Mouse (Mus musculus) Muller cell, postnatal 12 days (primary cell): ENCODE results near the gene Vamp8.

Source experiments
- DNase-seq: peaks from one replicate; pipeline ENCODE4 v3.0.0-alpha.2; 2015; ENCODE audit errors: inconsistent ontology term

Gene Vamp8

DNA sequence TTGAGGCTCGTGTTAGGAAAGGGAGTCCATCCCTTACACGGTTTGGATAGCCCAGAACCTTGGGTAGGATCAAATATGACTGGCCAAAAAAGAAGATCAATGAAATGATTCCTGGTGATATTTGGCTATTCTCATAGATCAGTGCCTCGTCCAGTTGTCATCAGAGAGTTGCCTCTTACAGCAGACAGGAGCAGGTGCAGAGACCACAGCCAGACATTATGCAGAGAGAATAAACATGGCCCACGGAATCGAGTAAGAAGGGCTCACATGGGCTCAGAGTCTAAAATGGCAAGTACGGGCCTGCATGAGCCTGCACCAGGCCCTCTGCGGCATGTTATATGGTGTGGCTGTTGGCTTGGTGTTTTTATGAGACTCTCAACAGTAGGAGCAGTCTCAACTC is 14.9 kb upstream of the Vamp8 start:
- no peak for DNase-seq

DNA sequence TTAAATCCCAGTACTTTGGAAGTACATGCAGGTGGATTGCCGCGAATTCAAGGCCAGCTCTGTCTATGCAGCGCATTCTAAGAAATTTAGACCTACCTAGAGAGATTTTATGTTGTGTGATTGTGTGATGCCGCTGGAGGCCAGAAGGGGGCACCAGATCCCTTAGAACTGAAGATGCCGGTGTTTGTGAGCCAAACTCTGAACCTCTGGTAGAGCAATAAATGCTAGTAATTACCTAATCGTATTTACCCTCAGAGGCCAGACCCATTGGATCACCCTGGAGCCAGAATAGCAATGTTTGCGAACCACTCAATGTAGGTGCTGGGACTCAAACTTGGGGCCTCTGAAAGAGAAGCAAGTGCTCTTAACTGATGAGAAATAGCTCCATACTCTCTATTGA is 11.4 kb upstream of the Vamp8 start:
- peak; percentile 66 for DNase-seq

DNA sequence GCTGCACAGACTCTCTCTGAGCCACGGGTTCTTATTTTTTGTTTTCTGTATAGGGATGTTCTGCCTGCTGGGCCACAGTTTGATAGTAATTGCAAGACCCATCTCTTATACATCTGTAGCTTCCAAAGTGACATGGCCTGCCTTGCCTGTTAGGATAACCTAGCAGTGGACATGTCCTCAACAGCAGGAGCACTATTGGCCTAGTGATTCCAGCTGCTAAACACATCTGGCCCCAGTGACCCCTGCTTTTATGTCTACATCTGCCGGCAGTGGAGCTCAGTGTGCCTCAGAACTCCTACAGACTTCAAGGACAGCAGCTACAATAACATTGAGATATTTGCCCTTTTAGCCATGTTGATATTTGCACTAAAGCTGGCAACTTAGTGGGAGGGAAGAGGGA is 9.5 kb upstream of the Vamp8 start:
- DNase-seq = no peak

DNA sequence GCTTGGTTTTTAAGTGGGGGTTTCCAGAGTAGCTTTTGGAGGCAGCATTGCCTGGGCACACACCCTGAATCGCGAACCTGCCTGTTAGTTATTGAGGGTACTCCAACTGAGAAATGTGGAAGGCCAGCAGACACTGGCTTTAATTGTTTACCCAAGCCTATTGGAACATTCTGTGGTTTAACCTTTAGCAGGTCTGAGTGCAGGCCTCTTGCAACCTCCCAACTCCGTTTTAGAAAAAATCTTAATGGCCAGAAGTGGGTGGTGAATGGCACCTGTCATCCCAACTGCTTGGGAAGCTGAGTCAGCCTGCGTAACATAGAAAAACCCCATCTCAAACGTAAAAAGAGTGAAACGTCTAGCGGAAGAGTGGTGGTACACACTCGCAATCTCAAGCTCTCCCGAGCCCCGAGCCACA is 6.3 kb upstream of the Vamp8 start:
- peak; percentile 19 for DNase-seq

DNA sequence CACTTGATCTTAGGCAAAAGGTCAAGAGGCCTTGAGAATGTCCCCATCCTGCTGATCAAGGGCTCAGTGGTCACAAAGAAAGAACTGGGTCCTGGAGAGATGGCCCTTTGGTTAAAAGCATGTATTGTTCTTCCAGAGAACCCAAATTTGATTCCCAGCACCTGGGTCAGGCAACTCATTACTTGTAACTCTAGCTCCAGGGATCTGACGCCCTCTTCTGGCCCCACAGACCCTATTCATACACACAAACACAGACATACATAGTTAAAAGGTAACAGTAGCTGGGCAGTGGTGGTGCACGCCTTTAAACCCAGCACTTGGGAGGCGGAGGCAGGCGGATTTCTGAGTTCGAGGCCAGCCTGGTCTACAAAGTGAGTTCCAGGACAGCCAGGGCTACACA is 1.8 kb upstream of the Vamp8 start:
- no peak for DNase-seq

DNA sequence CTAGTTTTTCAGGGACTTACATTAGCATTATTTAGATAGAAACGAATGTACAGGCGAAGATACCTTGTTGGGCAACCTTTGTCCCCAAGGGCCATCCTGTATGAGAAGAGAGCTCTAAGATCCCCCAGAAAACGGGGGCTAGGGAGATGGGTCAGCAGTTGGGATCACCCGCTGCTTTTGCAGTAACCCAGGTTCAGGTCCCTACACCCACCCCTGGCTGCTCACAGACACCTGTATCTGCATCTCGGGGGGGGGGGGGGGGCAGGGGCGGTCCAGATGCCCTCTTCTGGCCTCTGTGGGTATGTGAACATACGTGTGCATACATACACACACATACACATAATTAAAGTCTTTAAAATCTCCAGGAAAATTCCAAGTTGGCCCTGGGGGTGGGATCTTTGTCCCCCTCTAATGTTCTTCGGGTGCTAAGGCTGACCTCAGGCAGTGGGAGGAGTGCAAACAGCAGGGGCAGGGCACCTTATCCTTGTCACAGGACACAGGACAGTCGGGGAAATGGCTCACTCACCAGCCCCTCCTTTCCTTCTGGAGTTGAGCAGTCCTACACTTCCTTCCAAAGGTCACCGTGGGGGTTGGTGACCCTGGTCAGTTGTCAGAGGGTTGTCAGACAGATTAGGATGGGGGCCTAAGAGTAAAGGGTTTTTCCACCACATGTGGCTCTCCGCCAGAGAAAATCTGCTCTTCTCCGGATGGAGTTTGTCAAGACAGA is 455 bp upstream of the Vamp8 start:
- DNase-seq = peak; percentile 27

DNA sequence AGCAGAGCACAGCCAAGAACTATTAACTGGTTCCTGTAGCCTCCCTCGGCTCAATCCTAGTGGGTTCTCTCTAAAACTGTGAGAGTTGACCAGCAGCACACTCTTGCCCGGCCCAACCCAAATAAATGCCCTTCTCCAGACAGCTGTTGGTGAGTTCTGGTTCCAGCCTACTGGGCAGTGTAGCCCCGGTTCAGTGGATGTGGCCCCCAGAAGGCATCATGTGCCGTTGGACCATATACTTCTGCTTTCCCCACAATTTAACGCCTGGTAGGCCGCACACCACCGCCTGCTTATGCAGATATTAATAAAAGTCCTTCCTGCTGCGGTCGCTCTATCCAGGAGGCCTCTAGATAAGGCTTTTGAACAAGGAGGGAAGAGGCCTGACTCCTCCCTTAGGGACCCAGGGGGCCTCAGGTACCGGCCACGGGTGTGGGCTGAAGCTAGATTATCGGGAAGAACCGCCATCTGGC is 997 bp downstream of the Vamp8 start:
- no peak for DNase-seq

DNA sequence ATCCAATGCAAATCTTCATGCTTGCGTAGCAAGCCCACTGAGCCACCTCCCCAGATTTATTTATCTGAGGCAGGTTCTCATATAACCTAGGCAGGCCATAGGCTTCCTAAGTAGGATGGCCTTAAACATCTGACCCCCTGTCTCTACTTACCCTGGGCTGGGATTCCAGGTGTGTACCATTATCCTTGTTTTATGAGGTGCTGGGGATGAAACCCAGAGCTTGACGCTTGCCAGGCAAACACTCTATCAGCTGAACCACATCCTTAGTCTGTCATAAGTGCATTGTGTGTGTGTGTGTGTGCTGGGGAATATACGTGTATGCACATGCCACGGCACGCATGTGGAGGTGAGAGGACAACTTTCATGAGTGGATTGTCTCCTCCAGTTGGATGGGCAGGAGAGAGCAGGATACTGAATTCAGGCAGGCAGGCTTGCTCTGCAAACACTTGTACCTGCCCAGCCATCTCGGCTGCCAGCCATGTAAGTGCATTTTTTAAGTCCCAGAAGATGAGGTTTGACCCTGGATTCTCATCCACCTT is 1.6 kb downstream of the Vamp8 start:
- DNase-seq = no peak

DNA sequence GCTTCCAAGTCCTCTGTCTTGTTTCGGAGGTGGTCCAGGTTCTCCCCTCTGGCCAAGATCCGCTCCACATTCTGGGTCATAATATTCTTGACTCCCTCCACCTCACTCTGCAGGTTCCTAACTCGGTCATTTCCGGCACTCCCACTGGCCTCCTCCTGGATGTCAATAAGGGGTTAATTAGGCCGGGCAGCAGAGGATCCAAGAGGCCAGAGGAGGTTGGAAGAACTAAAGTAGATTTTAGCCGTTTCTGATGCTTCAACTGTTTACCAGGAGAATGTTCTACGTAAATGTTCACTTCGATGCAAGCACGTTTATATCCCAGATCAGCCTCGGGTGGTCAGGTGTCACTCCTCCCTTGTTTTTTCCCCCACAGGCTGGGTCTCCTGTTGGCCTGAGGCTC is 2.2 kb downstream of the Vamp8 start:
- DNase-seq = no peak

DNA sequence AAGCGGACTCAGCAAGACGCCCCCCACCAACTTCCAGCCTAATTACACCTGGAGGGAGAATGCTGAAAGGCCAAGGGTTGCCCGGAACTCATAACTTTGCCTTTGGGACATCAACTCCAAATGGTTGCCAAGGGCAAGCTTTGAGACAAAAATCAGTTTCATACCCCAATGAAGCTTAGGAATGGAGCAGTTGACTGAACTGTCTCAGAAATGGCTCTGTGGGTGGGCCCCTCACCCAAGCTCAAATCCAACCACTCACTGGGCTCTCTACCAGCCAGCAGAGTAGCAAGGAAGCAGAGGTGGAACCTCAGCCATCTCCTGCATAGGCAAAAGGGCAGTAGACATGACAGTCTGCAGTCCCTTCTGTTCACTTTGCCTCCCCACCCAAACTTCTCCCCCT is 2.7 kb downstream of the Vamp8 start:
- DNase-seq = peak; percentile 66

DNA sequence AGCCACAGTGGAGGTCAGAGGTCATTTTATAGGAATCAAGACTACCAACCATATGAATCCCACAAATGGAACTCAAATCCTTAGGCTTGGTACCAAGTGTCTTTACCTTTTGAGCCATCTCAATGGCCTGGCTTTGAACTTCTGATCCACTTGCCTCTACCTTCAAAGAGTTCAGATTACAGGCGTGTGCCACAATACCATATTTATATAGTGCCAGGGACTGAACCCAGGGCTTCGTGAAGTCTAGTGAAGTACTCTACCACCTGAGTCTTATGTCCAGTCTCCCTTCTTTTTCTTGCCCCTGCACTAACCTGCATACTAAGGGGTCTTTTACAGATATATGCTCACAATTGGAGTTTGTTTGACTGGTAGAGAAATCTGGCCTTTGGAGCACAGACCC is 3.9 kb downstream of the Vamp8 start:
- no peak for DNase-seq

DNA sequence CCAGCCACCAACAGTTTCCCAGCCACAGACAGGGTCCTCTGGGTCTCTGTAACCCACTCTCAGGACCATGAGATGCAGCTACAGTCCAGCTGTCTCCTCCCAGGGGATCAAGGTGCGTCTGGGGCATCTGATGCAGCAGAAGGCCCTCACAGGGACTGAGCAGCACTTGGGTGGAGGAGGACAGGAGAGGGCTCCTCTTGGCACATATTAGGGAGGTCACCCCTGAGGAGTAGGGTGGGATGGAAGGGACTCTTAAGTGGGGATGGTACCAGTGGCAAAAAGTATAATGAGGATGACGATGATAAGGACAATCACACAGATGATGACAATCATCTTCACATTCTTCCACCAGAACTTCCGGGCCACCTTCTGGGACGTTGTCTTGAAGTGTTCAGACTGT is 5.2 kb downstream of the Vamp8 start:
- no peak for DNase-seq

DNA sequence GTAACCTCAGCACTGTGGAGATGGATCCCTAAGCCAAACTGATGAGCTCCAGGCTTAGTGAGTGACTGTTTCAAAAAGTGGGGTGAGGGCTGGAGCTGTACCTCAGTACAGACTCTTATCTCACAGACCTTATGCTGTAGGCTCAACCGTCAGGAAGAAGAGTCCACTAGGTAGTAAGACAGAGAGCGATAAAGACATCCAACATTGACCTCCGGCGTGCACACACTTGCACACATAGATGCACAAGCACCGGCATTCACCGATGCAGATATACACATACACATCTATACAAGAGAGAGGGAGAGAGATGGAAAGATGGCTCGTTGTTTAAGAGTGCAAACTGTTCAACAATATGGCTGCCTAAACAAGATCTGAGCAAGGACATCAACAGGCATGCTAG is 6.6 kb downstream of the Vamp8 start:
- no peak for DNase-seq

DNA sequence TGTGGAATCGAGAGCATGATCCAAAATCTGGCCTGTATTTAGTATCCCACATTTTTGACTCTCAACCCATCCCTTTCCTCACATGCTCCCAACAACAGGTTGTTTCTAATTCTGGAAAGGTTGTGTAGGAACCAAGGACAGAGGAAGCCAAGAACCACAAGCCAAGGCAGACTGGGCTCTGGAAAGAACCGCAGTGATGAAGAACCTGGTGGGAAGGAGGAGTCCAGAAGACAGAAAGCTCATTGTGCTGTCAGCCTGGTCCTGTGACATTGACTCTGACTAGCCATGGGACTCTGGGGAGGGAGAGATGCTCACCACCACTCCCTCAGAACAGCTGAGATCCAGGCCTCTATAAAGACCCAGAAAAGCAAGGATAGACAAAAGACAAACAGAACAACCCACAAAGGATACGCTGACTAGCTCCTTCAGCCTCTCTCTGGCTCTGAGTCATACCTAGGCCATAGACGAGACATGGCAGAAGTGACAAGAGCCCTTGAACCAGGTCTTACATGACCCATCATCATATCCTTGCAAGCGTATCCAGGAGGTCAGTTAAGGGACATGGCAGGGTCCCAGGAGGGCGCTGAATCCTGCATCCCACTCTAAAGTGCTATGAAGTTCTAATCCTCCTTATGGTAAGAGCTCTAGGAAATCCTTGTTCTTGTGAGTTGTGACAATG is 7.2 kb downstream of the Vamp8 start:
- peak; percentile 38 for DNase-seq

DNA sequence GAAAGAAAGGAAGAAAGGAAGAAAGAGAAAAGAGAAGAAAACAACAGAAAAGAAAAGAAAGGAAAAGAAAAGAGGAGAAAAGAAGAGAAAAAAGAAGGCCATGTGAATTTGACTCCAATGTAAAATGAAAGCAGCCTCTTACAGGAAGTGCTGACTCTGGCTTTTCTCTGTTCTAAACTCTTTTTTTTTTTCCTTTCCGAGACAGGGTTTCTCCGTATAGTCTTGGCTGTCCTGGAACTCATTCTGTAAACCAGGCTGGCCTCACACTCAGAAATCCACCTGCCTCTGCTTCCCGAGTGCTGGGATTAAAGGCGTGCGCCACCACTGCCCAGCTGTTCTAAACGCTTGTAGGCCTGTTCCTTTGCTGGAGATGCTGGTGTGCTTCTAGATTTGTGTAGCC is 8.0 kb downstream of the Vamp8 start:
- DNase-seq = no peak

DNA sequence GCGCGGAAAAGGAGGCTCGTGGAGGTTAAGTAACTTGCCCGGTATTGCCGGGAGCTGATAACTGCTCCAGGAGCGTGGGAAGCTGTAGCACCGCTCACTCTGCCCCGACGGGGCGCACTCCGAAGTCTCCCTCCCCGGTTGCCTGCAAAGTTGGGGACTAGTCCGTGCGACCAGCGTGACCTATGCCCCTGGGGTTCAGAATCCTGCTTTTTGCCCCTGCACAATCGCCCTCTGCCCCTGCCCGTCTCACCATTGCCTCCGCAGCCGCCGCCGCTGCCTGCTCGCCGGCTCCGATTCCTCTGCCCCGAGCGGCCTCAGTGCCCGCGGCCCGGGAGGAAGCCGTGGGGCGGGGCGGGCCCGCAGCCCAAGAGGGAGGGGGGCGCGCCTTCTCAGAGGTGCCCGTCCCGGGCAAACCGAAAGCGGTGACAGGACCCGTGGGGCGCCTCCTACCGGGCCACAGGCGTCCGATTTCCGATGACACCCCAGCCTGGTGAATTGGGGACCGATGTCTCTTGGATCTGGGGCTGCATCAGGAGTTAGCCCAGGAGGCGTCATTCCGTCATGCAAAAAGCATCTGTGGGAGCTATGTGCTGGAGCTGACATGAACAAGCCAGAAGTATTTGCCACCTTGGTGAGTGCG is 10.3 kb downstream of the Vamp8 start, which contains the start of gene Vamp5:
Gene Vamp5 (minus strand): TSS at position 338 of the 640 bp plus-strand sequence.
- peak; percentile 94 for DNase-seq

DNA sequence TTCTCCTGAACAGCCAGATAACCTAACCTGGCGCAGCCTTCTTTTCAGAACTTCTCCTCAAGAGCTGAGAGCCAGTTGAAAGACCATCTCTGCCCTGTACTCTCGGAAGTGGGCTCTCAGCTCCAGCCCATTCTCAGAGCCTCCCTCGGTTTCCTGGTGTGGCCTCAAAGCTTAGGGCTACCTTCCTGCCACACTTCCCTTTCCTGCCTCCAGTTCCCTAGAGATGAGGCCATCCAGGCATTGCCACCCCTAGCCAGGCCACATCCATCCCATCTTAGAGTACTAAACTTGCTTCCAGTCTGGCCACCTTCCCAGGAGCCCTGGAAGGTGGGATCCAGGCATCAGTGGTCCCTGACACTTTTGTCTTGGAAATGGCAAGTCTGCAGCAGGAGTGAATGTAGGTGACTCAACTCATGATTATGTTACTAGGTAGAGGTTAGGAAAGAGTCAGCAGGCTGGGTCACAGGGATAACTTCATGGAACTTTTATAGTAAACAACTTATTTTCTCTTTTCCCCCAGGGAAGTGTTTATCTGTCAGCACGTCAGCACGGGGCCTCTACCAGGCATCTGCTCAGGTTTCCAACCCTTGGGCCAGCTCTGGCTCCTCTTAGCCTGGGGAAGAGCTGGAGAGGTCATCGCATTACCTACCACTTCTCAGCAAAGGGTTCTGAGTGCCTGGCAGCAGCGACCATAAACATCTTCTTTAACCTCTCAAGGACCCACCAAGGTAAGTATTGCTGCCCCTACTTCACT is 10.9 kb downstream of the Vamp8 start:
- peak; percentile 44 for DNase-seq

DNA sequence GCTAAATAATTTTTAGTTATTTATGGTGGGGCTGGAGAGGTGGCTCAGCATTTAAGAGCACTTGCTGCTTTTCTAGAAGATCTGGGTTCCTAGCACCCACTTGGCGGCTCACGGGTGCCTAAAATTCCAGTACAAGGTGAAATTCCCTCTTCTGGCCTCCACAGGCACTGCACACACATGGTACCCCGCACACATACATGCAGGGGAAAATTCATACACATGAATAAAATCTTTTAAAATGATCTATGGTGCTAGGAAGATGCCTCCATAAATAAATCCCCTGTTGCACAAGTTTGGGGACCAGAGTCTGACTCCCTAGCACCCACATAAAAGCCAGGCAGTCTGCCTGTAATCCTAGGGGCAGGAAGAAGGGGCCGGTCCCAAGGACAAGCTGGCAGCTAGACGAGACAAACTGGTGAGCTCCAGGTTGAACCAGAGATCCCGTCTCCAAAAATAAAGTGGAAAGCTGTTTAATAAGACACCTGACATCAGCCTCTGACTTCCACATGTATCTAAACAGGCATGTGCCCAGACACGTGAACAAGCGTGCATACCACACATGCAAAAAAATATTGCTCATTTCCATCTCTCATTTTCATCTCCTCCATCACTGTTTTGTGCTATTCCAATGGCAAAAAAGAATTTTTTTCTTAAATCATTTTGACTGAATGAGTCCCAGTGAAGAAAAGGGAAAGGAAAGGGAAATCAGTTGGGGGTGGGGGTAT is 11.8 kb downstream of the Vamp8 start:
- DNase-seq = no peak

DNA sequence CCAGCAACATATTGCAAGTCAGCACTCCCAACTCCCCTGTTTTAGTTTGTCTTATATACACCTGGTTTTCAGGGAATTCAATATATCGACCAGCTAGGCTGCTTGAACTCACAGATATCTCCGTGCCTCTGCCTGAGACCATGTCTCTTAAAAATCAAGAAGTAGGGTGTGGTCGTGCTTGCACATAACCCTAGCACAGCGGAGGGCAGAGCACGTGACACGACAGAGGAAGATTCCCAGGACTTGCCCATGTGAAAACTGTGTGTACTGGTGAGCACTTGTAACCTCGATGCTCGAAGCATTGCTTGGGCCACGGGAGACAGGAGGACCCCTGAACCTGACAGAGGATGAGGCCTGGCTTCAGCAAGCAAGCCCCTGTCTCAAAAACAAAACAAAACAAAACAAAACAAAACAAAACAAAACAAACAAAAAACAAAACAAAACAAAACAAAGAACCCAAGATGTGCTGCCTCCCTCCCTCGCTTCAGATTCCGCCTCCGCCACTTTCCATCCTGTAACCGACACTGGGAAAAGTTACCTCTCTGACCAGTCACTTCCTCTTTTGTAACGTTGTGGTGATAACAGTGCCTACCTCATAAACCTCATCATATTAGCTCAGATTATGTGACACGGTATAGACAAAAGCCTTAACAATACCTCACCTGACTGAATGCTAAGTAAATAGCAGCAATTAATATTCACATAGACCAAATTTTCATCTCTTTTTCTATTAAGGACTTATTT is 15.5 kb downstream of the Vamp8 start:
- DNase-seq = no peak

DNA sequence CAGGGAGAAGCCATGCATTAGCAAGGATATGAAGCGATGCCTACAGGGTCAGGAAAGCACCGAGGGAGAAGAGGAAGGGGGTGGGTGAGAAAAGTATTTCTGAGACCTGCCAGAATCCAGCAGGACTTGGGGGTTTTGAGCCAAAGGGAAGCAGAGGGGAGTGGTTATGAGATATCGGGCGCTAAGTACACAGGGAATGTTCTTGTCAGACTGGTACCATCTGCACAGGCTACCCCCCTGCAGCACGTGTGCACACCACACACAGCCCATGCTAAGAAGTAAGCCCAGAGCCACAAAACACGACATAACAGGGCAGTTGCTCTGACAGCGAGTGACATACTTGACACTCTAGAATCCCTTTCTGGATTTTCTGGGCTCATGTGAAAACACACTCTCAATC is 16.3 kb downstream of the Vamp8 start:
- DNase-seq = peak; percentile 16

DNA sequence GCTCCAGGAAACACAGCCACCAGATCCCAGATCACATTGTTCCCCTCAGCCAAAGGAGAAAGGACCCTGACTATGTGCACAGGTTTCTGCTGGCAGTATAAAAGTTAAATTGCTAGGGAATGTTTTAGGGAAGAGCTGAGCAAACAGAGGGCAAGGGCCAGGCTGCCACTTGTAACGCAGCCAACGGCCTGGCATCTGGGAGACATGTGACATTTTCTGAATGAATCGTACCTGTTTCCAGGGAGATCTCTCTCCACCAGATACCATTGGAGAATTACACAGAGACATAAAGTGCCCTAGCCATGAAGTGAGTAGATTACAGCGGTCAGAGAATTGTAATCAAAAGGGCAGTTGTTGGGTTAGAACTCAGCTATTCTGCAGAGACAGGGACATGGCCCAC is 17.3 kb downstream of the Vamp8 start:
- no peak for DNase-seq
